Mouse (Mus musculus) gastrocnemius, adult 18-20 months (tissue): ENCODE measurements around the gene Mapk10. TPM values are rescaled to one million over a fixed set of nuclear protein-coding genes. Genes with fewer than 3 reads are reported as not detected.
A peak's percentile ranks its signal among the peaks of the same experiment; 100 is the strongest.

Experiments
- DNase-seq: peaks from one replicate; pipeline ENCODE4 v3.0.0; 2021; ENCODE audit warnings: low spot score
- total RNA-seq, 2 experiments: library from RNA; stranded (reverse); gene quantifications; 2 replicates each; pipeline ENCODE4 v1.2.3; 2021

The Mapk10 gene
- total RNA-seq, 2 experiments from 2014 or later = 0.39 to 1.6 TPM

DNA sequence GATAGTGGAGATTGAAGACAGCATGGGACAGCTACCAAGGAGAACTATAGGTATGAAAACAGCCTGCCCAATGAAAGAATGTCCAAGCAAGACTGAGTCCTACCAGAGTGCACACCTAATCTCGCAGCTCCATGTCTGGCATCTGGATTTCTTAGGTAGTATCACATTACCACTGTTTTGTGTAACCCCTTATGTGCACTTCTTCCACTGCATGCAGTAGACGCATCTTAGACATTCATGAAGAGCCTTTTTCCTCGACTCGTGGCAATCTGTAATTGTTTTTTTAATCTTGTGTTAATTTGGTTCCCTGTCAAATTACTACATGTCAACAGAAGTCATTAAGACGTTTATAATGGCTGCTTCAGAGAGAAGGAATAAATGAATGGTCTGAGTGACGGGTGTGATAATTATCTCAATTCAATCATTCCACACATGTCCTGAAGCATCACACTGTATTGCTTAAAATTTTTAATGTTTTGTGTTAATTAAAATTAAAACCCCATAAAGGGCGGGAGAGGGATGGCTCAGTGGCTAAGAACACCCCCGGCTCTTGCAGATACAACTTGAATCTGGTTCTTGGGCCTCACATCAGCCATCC is 160.7 kb downstream of the Mapk10 start:
- no peak for DNase-seq

GRCm38 (mm10) chr5:103048011-103048410 is 163.1 kb downstream of the Mapk10 start:
- DNase-seq = no peak

DNA sequence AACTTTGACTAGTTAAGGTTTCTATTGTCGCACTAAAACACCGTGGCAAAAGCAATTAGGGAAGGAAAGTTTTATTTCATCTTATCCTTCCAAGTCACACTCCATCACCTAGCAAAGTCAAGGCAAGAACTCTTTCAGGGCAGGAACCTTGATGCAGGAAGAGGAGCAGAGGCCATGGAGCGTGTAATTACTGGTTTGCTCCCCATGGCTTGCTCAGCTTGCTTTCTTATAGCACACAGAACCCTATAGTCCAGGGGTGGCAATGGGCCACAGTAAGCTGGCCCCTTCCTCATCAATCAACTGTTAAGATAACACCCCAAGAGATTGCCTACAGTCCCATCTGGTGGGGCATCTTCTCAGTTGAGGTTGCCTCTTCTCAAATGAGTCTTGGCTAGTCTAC is 173.4 kb downstream of the Mapk10 start:
- no peak for DNase-seq

DNA sequence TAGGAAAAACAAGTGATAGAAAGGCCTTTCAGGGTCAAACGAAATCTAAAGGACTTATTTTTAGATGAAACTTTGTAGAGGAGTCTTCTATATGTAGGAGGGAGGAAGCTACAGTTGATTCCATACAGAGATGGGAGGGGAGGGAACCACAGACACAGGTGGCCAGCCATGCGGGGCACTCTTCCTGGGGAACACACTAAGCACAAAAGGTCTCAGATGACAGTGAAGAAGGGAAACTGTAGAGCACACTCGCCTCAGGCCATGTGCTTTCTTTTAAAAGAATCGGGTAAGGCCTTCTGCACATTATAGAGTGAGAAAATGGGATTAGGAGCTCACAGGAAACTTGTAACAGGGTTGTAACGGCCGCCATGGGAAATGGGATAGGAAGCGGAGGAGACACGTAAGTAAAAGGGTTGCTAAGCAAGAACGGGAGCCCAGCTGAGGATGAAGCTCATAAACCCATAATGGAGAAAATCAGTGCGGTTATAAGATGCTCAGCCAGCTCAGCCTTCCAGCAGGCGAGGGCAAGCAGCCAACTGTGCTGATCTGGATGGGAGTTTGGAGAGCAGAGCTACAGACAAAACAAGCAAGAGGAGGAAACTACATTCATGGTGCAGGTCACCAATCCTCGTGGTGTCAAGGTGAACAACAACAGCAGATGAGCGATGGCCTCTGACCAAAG is 182.1 kb downstream of the Mapk10 start:
- DNase-seq = peak; percentile 15

- DNase-seq = no peak
These were observed 188.5 kb downstream of the Mapk10 start for GRCm38 (mm10) chr5:103022504-103023172.

- no peak for DNase-seq
These were observed 189.7 kb downstream of the Mapk10 start for GRCm38 (mm10) chr5:103021479-103021878.

DNA sequence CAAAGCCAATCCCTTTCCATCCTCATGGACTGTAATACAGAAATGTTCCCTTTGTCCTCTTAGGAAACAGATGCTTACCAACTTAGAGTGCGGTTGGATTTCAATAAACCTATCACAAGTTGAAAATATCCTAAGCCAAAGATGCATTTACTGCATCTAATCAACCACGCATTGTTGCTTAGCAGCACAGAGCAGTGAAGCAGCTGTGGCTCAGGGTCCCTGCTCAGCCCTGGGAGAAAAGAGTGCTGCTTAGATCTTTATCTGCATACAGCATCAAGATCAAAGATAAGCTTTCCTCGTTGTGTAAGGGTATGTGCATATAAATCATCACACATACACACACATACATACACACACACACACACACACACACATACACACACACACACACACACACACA is 190.2 kb downstream of the Mapk10 start:
- no peak for DNase-seq

GRCm38 (mm10) chr5:103020127-103020526 is 191.0 kb downstream of the Mapk10 start:
- DNase-seq = no peak

GRCm38 (mm10) chr5:103017637-103018036 is 193.5 kb downstream of the Mapk10 start:
- DNase-seq = no peak

GRCm38 (mm10) chr5:103014309-103014708 is 196.8 kb downstream of the Mapk10 start:
- no peak for DNase-seq

DNA sequence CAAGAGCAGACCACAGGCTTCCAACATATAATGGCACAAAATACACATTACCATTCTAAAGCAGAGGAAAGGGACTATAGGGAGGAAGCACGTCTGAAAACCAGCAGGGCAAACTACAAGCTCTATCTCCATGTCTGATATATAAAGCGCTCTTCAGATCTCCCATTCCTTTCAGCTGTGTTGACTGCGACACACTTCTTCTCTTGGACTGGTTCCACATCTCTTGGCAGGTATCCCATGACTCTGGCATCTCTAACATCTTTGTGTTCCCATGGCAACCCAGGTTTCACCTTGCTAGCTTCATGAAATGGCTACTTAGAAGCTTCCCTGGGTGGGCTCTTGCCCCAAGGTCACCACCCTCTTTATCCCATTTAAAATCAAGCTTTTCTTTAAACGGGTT is 202.2 kb downstream of the Mapk10 start:
- no peak for DNase-seq

- peak; percentile 28 for DNase-seq
These were observed 209.0 kb downstream of the Mapk10 start for GRCm38 (mm10) chr5:103002116-103002515.

- no peak for DNase-seq
These were observed 210.6 kb downstream of the Mapk10 start for GRCm38 (mm10) chr5:103000572-103000971.

DNA sequence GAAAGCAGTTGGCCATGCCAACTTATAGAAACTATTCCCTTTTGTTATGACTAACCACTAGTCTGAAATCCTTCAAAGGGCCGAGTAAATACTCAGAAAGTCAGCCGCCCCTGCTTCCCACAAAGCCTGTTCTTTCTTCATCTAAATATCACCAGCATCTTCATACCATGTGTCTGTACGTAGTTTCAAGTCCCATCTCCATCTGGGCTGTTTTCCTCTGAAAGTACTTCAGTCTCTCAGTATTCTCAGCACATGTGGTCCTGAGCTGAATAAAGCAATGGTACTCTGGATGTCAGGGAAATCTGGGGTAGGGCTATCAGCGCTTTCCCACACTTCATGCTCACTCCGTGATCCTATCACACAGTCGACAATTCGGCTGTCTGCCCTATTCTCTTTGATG is 212.6 kb downstream of the Mapk10 start:
- no peak for DNase-seq

GRCm38 (mm10) chr5:102997907-102998306 is 213.2 kb downstream of the Mapk10 start:
- DNase-seq = no peak

- DNase-seq = no peak
These were observed 214.8 kb downstream of the Mapk10 start for GRCm38 (mm10) chr5:102996331-102996730.

- no peak for DNase-seq
These were observed 215.2 kb downstream of the Mapk10 start for GRCm38 (mm10) chr5:102995928-102996327.

GRCm38 (mm10) chr5:102993951-102994350 is 217.2 kb downstream of the Mapk10 start:
- peak; percentile 26 for DNase-seq

GRCm38 (mm10) chr5:102991691-102992090 is 219.4 kb downstream of the Mapk10 start:
- DNase-seq = no peak

- no peak for DNase-seq
These were observed 232.8 kb downstream of the Mapk10 start for GRCm38 (mm10) chr5:102978382-102978781.

DNA sequence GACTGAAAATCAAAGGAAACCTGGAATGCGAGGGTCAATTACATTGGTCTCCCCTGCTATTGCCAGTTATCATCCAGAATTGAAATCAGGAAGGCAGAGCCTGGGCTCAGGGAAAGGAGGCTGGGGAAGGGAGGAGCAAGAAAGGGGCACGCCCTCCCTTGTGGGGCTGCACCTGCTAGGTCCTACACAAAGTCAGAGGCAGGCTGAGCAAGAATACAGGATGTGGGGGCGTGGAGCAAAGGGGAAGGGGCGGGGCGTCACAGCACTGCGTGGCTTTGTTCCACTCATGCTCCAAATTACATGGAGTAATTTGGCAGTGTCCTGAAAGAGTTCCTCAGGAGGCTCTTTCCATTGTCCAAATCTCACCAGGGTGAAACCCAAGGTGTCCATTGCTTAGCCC is 234.0 kb downstream of the Mapk10 start:
- no peak for DNase-seq

DNA sequence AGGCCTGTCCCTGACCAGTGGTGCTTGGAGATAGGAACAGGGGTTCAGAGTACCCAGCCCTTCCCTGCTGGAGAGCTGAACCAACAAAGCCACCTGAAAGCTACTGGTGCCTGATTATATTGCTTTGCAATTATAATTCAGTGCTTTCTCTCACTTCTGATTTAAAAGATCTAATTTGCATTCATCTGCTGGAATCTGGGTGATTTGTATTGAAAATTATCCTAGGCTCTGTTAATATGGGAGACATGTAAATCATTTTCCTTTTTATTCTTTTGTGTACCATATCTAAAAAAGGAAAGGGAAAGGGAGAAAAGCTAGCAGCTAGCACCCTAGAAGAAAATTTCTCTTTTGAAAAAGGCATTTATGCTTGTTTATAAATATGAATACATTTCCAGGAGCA is 234.6 kb downstream of the Mapk10 start:
- no peak for DNase-seq

DNA sequence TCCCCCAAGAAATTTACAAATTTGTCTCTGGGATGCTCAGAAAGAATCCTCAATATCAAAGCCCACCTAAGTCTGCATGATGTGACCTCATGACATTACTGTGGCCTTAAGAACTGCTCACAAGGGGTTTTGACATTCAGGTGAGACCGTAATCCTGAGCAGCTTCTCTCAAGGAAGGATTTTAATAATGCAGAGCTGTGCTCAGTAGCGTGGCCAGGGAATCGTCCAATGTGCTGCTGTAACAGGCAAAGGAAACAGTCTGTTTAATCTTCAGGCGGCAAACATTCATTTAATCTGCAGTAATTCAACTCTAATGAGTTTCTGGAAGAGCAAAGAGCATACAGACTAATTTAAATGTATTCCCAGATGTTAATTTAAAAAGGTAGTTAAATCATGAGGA is 236.7 kb downstream of the Mapk10 start:
- no peak for DNase-seq
